Mouse (Mus musculus) megakaryocyte, adult 5-6 weeks (primary cell): ENCODE data around the gene Rab5a. TPM values are rescaled to one million over a fixed set of nuclear protein-coding genes. Genes with fewer than 3 reads are reported as not detected.

Source experiments
- ATAC-seq: 2 replicates; pipeline ENCODE4 v1.8.0; 2016; ENCODE audit warnings: mild to moderate bottlenecking, inconsistent platforms; ENCODE audit not compliant: poor library complexity, severe bottlenecking
- total RNA-seq, 2 experiments: library from RNA; stranded (forward) in 1 of 2; stranded (reverse) in 1 of 2; fragments of 153-499, 151-499 nt in 1 of 2; fragments of 221-1000, 200-1000 nt in 1 of 2; gene quantifications; 2 replicates each; pipeline versions ENCODE4 v1.2.3 to v1.2.4; 2015 to 2017

Gene Rab5a
- total RNA-seq, 2 experiments from 2014 or later = 81.5 to 93.7 TPM

DNA sequence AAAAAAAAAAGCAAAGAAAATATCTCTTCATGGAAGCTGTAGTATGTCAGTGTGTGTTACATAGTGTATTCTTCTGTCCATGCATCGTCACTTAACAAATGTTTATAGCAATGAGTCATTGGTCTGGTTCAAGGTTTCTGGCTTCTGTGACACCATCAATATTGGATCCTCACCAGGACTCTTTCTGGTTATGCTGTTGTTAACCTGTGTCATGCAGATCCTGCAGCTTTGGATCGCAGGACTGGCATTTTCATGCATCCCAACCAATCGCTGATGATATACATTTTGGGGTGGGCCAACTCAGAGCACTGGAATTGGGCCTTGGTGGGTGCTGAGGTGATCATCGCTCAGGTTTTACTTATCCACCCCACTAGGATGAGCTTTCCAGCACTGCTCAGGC lies 63.5 kb downstream of the Rab5a start:
- no peak for ATAC-seq

DNA sequence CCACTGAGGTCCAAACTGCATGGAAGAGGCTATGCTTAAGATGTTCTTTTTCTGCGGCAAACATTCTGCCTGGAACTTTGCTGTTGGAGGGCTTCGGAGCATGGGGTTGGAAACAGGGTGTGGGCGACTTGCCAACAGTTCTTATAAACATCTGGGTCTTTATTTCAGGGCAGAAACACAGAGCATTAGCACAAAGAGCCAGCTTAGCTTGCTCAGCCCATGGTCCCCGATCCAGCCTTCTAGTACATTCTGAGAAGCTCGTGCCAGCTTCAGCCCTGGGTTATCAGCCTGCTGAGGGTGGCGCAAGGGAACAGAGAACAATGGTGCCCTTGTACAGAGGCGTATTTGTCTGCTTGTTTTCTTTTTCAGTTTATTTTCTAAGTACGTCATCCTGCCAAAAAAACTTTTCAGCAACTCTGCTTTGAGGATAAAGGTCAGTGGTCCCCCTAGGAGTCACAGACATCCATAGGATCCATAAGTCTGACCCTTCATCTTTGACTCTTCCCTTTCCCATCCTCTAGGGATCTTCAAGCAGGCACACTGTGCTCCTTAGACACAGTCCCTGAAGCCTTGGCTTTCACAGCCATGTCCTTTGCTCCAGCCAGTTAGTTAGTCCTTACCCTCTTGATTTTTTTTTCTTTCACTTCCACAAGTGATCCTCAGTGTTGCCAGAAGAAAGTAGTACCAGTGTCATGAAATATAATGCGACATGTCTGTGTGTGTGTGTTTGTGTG lies 64.7 kb downstream of the Rab5a start:
- no peak for ATAC-seq

DNA sequence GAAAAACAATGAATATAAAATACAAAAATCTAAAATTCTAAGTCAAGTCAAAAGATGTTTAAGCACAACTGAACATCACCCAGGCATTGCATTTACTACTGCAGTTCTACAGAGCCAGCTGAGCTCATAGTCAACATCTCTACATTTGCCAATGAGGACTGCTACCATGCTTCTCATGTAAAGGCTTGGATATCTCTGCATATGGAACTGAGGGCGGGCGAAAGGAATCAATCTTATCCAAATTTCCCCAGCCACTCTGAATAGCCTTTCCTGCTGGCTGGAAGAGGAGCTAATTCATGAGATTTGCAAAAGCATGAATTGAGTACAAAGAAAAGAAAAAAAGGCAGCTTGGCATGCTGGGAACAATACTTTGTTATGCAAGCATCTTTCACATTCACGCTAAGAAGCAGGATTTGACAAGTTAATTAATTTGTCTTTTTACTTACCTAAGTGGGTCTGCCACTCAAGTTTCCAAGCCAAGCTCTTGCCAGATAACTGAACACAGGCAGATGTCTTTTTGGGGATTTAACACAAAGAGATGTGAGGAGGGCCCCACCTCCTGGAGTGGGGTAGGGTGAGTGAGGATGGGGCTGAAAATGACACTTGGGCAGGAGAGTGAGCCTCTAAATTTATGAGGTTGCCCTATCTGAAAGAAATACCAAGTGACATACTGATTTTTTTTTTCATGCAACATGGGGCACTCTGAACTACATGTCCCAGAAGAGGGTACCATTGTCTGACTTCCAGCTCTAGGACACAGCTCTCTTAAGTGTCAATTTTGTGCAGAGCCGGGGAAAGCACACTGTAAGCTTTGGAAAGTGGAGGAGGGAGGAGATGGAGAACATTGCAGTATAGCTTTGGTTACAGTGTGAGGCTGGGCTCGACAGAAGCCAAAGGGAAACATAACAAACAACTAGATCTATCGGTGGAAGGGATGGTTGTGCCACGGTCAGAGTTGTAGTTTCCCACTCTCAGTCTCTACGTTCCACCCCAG lies 72.6 kb downstream of the Rab5a start:
- ATAC-seq = no peak

DNA sequence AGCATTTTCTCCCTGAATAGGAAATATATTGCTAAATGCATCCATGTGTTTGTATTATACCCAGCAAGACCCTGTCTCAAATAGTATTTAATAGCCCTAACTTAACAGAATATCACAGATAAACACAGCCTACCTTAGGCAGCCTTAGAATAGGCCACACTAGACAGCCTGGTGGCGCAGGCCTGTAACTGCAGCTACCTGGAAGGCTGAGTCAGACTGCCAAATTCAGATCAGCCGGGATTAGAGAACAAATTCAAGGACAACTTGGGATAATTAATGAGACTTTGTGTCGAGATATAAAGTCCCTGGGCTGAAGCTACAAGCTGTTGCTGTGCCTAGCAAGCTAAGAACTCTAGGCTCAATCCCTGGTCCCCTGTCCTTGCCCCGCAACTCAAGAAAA lies 75.1 kb downstream of the Rab5a start:
- peak; percentile 70 for ATAC-seq

DNA sequence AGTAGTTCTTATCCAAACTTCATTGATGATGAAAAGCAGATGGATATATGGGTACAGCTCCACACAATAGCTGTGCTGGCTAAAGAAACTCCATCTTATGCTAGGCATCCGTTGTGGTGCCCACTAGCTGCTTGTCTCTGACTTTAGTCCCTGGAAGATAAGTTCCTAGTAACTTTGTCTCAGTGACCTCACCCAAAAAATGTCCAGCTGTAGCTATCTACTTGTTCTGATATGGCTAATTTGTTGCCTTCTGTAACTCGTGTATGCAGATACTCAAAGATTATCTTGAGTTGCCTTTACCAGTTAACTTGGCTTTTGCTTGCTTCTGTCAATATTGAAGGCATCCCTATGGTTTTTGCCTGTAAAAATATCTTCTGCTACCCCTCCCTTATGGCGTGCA lies 75.8 kb downstream of the Rab5a start:
- no peak for ATAC-seq

Other genes starting within 250 kb of the Rab5a start
- gene Efhb, start 15.9 kb upstream of the Rab5a start, total RNA-seq (2015) = not detected in 2 replicates
- 0.15 TPM in 1 of 2 replicates, not detected in the other for gene Efhb, start 15.9 kb upstream of the Rab5a start, total RNA-seq (2017)
- not detected in 2 replicates for gene Pp2d1, start 60.2 kb downstream of the Rab5a start, total RNA-seq (2015)
- not detected in 2 replicates for gene Pp2d1, start 60.2 kb downstream of the Rab5a start, total RNA-seq (2017)
- 38.9 and 41.4 TPM in 2 replicates for gene Kat2b, start 87.6 kb downstream of the Rab5a start, total RNA-seq (2015)
- gene Kat2b, start 87.6 kb downstream of the Rab5a start, total RNA-seq (2017) = 57.9 and 72.6 TPM in 2 replicates
- 28.5 and 36.5 TPM in 2 replicates for gene Sgo1, start 210.1 kb downstream of the Rab5a start, total RNA-seq (2015)
- 68.3 and 70.9 TPM in 2 replicates for gene Sgo1, start 210.1 kb downstream of the Rab5a start, total RNA-seq (2017)